Mouse (Mus musculus): ENCODE measurements around the gene Ap4m1. TPM values are rescaled to one million over a fixed set of nuclear protein-coding genes. Genes with fewer than 3 reads are reported as not detected.

The Ap4m1 gene
- polyA plus RNA-seq, 1 experiment from 2014 or later, result 12.6 TPM

MicroRNA genes within 50 kb of the gene (microRNA counts, 519-probe panel; counts per million panel counts)
- microRNA mmu-miR-106b (5,604 counts per million, percentile 70 among the panel's probes with 10 or more counts), microRNA mmu-miR-25 (7,581 counts per million, percentile 92 among the panel's probes with 10 or more counts), microRNA mmu-miR-93 (5,580 counts per million, percentile 70 among the panel's probes with 10 or more counts)

Small RNA genes lying within 50 kb of the gene (microRNA-seq; reads per million reads assigned to microRNA genes)
- gene Mir106b (5,563 reads per million, percentile 92 among the genes with 10 or more reads in this experiment), gene Mir25 (562 reads per million, percentile 75 among the genes with 10 or more reads in this experiment), gene Mir93 (9,654 reads per million, percentile 95 among the genes with 10 or more reads in this experiment)

Other genes with a start within 250 kb of the Ap4m1 start
- 0.05 TPM in 1 of 2 replicates, not detected in the other for gene Gjc3, start 208.9 kb upstream of the Ap4m1 start, polyA plus RNA-seq (2016; fragmentation: Nextera tagmentation; extraction: Ambion mirVana)
- not detected in 2 replicates for gene Azgp1, start 190.5 kb upstream of the Ap4m1 start, polyA plus RNA-seq (2016; fragmentation: Nextera tagmentation; extraction: Ambion mirVana)
- not detected in 2 replicates for gene Smok3a, start 150.7 kb upstream of the Ap4m1 start, polyA plus RNA-seq (2016; fragmentation: Nextera tagmentation; extraction: Ambion mirVana)
- not detected in 2 replicates for gene Smok3b, start 150.6 kb upstream of the Ap4m1 start, polyA plus RNA-seq (2016; fragmentation: Nextera tagmentation; extraction: Ambion mirVana)
- not detected in 2 replicates for gene Smok3c, start 118.8 kb upstream of the Ap4m1 start, polyA plus RNA-seq (2016; fragmentation: Nextera tagmentation; extraction: Ambion mirVana)
- gene Zkscan1, start 86.9 kb upstream of the Ap4m1 start, polyA plus RNA-seq (2016; fragmentation: Nextera tagmentation; extraction: Ambion mirVana), result 15.7 and 15.9 TPM in 2 replicates
- 37.6 and 38.1 TPM in 2 replicates for gene Zscan21, start 55.1 kb upstream of the Ap4m1 start, polyA plus RNA-seq (2016; fragmentation: Nextera tagmentation; extraction: Ambion mirVana)
- 9.9 and 10.0 TPM in 2 replicates for gene Zfp113, start 16.3 kb upstream of the Ap4m1 start, polyA plus RNA-seq (2016; fragmentation: Nextera tagmentation; extraction: Ambion mirVana)
- gene Cops6, start 10.9 kb upstream of the Ap4m1 start, polyA plus RNA-seq (2016; fragmentation: Nextera tagmentation; extraction: Ambion mirVana), result 249 and 253 TPM in 2 replicates
- gene Mcm7, start 420 bp downstream of the Ap4m1 start, polyA plus RNA-seq (2016; fragmentation: Nextera tagmentation; extraction: Ambion mirVana), result 136 and 138 TPM in 2 replicates
- gene Taf6, start 15.4 kb downstream of the Ap4m1 start, polyA plus RNA-seq (2016; fragmentation: Nextera tagmentation; extraction: Ambion mirVana), result 73.9 and 78.5 TPM in 2 replicates
- 26.2 and 26.5 TPM in 2 replicates for gene Cnpy4, start 15.5 kb downstream of the Ap4m1 start, polyA plus RNA-seq (2016; fragmentation: Nextera tagmentation; extraction: Ambion mirVana)
- 5.1 and 6.2 TPM in 2 replicates for gene Mblac1, start 22.3 kb downstream of the Ap4m1 start, polyA plus RNA-seq (2016; fragmentation: Nextera tagmentation; extraction: Ambion mirVana)
- gene Nxpe5, start 53.9 kb downstream of the Ap4m1 start, polyA plus RNA-seq (2016; fragmentation: Nextera tagmentation; extraction: Ambion mirVana), result not detected in 2 replicates
- gene Lamtor4, start 83.5 kb downstream of the Ap4m1 start, polyA plus RNA-seq (2016; fragmentation: Nextera tagmentation; extraction: Ambion mirVana), result 62.4 and 70.7 TPM in 2 replicates
- gene BC037034, start 92.0 kb downstream of the Ap4m1 start, polyA plus RNA-seq (2016; fragmentation: Nextera tagmentation; extraction: Ambion mirVana), result 7.9 and 8.0 TPM in 2 replicates
- gene Gal3st4, start 100.8 kb downstream of the Ap4m1 start, polyA plus RNA-seq (2016; fragmentation: Nextera tagmentation; extraction: Ambion mirVana), result 0.82 and 0.92 TPM in 2 replicates
- gene Gm43720, start 108.0 kb downstream of the Ap4m1 start, polyA plus RNA-seq (2016; fragmentation: Nextera tagmentation; extraction: Ambion mirVana), result 0.04 and 0.09 TPM in 2 replicates
- 13.1 and 15.1 TPM in 2 replicates for gene Gpc2, start 108.0 kb downstream of the Ap4m1 start, polyA plus RNA-seq (2016; fragmentation: Nextera tagmentation; extraction: Ambion mirVana)
- 3.3 and 4.5 TPM in 2 replicates for gene Stag3, start 108.2 kb downstream of the Ap4m1 start, polyA plus RNA-seq (2016; fragmentation: Nextera tagmentation; extraction: Ambion mirVana)
- 0.15 TPM in 1 of 2 replicates, not detected in the other for gene Pvrig, start 170.0 kb downstream of the Ap4m1 start, polyA plus RNA-seq (2016; fragmentation: Nextera tagmentation; extraction: Ambion mirVana)